Mouse (Mus musculus) gastrocnemius, adult 2 months (tissue): ENCODE data around the gene Defb20. TPM values are rescaled to one million over a fixed set of nuclear protein-coding genes. Genes with fewer than 3 reads are reported as not detected.
A peak's percentile ranks its signal among the peaks of the same experiment; 100 is the strongest.

Experiments used
- DNase-seq: peaks from one replicate; pipeline ENCODE4 v3.0.0; 2022
- H3K27ac ChIP-seq: fragments of 200-600 bp; 2 replicates; pipeline ENCODE4 v1.8.1; 2022; ENCODE audit warnings: mild to moderate bottlenecking
- H3K4me3 ChIP-seq: fragments of 200-600 bp; 2 replicates; pipeline ENCODE4 v1.8.1; 2022; ENCODE audit warnings: mild to moderate bottlenecking, moderate library complexity
- CTCF ChIP-seq: fragments of 200-600 bp; IDR thresholded peaks from 2 replicates; pipeline ENCODE4 v1.8.1; 2022; ENCODE audit warnings: antibody characterized with exemption, mild to moderate bottlenecking, moderate library complexity
- intact Hi-C: fragments of 180-260 bp; cut with DNase I; formaldehyde crosslinking; loops from one replicate; pipeline ENCODE4 v1.15.1; 2025
- total RNA-seq, 2 experiments: library from RNA; stranded (reverse); gene quantifications; 2 replicates each; pipeline ENCODE4 v1.2.3; 2021

Defb20 gene
- total RNA-seq, 2 experiments from 2014 or later: not detected

GRCm38 (mm10) chr2:152459241-152459640, 17.6 kb upstream of the Defb20 start:
- DNase-seq: no peak
- no peak for TF ChIP-seq CTCF
- no peak overlapping the region for H3K4me3 ChIP-seq
- intact Hi-C loops: no loop called here
- H3K27ac ChIP-seq: no peak overlapping the region

DNA sequence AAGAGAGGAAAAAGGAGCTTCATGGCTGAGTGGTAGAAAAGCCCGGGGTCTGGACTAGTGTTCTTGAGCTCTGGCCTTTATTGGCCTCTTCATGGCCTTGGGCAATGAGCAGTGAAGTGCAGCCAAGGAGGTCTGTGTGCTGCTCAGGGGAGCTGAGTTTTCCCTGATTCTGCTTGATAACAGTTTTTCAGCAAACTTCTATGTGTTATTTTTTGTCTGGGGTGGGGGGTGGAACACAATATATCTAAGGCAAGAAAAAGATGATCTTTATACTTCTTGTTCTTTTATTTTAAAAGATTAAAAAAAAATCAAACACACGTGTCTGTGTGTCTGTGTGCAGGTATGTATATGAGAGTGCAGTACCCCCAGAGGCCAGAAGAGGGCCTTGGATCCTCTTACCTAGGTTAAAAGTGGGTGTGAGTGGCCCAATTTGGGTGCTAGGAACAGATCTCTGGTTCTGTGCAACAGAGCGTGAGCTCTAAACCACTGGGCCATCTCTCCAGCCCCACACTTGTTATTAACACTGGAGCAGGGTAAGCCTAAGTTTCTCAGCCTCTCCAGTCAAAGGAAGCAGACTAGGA, 12.2 kb upstream of the Defb20 start, which contains the start of gene Defb23:
TSS of gene Defb23 (minus strand) at position 51 of the 581 bp plus-strand sequence.
- peak; percentile 11; the same call in 1 of the 2 replicates for TF ChIP-seq CTCF
- H3K27ac ChIP-seq: no peak within 1 kb of the TSS
- DNase-seq: no peak
- H3K4me3 ChIP-seq: no peak within 1 kb of the TSS
- intact Hi-C loops: no loop called here

- peak; percentile 83 for TF ChIP-seq CTCF
- intact Hi-C loops: no loop called here
- H3K27ac ChIP-seq: no peak overlapping the region
- no peak for DNase-seq
- no peak overlapping the region for H3K4me3 ChIP-seq
These were observed 5.9 kb upstream of the Defb20 start for GRCm38 (mm10) chr2:152470973-152471372.

- intact Hi-C loops: no loop called here
- H3K27ac ChIP-seq: no peak overlapping the region
- DNase-seq: no peak
- no peak for TF ChIP-seq CTCF
- H3K4me3 ChIP-seq: no peak overlapping the region
These were observed 4.4 kb upstream of the Defb20 start for GRCm38 (mm10) chr2:152472434-152472833.

- intact Hi-C loops: no loop called here
- Histone ChIP-seq H3K27ac (no peak overlapping the region), H3K4me3 (no peak overlapping the region)
- TF ChIP-seq CTCF: no peak
- DNase-seq: no peak
These were observed 4.0 kb downstream of the Defb20 start for GRCm38 (mm10) chr2:152480881-152481280.

- no peak overlapping the region for H3K4me3 ChIP-seq
- no peak for TF ChIP-seq CTCF
- no peak for DNase-seq
- intact Hi-C loops: no loop called here
- H3K27ac ChIP-seq: no peak overlapping the region
These were observed 4.9 kb downstream of the Defb20 start for GRCm38 (mm10) chr2:152481726-152482125.

DNA sequence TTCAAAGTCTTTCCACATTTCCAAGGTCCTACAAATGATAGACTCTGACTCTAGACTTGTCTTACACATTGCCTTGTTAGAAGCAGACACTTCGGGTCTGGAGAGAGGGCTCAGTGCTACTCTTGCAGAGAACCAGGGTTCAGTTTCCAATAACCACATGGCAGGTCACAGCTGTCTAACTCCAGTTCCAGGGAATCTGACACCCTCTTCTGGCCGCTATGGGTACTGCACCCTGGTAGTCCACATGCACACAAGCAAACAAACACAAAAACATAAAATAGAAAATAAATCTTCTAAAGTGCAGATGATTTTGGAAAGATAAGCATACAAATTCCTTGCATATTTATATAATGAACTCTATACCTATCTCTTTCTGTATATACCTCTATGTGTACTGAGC, 10.2 kb downstream of the Defb20 start:
- no peak for DNase-seq
- peak; percentile 25; the same call in 1 of the 2 replicates for TF ChIP-seq CTCF
- no peak overlapping the region for H3K27ac ChIP-seq
- H3K4me3 ChIP-seq: no peak overlapping the region
- intact Hi-C loops: no loop called here

DNA sequence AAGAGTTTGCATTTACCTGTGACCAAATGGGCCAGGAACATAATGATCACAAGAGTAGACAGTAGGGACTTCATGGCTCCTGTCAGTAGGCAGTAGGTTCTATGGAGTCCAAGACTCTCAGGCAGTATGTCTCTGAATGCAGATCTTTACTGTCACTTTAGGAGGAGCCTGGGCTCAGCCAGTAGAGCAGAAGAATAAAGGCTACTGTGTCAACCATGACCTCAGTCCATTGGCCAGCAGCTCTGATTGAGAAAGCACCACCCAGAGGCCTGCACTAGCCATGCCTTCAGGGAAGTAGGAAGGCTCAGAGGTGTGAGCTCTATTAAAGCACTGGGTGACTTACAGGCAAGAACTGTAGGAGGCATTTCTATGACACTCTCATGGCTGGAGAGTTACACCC, 13.2 kb downstream of the Defb20 start, which contains the start of gene Defb22:
TSS of gene Defb22 (minus strand) at position 101 of the 400 bp plus-strand sequence.
- H3K4me3 ChIP-seq: no peak within 1 kb of the TSS
- intact Hi-C loops: no loop called here
- no peak within 1 kb of the TSS for H3K27ac ChIP-seq
- no peak for TF ChIP-seq CTCF
- DNase-seq: no peak

GRCm38 (mm10) chr2:152493151-152493550, 16.3 kb downstream of the Defb20 start:
- DNase-seq: no peak
- intact Hi-C loops: no loop called here
- TF ChIP-seq CTCF: no peak
- Histone ChIP-seq H3K27ac (no peak overlapping the region), H3K4me3 (no peak overlapping the region)

DNA sequence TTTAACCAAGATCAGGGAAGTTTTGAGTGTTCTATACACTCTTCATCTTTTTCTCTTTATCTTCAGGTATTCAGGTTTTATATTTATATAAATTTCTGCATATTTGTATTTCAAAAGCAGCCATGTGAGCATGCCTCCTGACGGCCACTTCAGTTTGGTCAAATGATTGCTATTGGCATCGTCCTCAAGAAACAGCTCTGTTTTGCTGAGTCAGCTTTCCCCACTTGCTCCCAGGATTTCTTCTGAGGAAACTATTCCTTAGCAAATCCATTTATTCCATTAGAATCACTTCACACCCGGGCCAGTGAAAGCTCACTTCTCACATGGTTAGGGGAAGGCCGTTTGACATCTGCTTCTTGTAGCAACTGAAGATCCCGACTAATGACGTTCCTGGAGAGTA, 21.2 kb downstream of the Defb20 start:
- Histone ChIP-seq H3K27ac (no peak overlapping the region), H3K4me3 (no peak overlapping the region)
- DNase-seq: no peak
- intact Hi-C loops: no loop called here
- TF ChIP-seq CTCF: no peak

DNA sequence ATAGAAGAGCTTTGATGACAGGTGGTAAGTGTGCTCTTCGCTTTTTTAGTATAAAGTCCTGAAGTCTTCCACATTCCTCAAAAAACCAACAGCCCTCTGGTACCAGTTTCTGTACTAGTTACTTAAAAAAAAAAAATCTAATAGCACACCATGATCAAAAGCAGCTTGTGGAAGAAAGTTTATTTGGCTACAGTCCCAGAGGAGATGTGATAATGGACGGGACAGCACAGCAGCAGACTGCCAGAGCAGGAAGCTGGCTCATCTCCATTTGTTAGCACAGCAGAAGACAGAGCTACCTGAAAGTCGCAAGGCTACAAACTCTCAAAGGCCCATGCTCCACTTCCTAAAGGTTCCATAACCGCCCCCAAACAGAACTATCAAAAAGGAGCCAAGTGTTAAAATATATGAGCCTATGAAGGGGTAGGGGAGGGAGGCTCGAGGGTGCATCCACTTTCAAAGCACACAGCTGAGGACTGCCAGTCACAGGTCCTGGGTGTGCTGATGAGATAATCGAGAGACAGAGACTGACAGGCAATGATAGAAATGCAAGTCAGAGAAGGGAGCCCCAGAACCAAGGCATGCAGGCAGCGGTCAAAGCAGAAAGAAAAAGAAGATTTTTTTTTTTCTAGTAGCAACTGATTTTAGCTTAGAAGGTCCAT, 23.5 kb downstream of the Defb20 start:
- DNase-seq: no peak
- intact Hi-C loops: no loop called here
- no peak for TF ChIP-seq CTCF
- H3K27ac ChIP-seq: no peak overlapping the region
- H3K4me3 ChIP-seq: no peak overlapping the region

- peak; percentile 15; the same call in 1 of the 2 replicates for TF ChIP-seq CTCF
- intact Hi-C loops: no loop called here
- no peak overlapping the region for H3K27ac ChIP-seq
- DNase-seq: no peak
- no peak overlapping the region for H3K4me3 ChIP-seq
These were observed 24.0 kb downstream of the Defb20 start for GRCm38 (mm10) chr2:152500863-152501229.

GRCm38 (mm10) chr2:152503950-152504349, 27.1 kb downstream of the Defb20 start:
- Histone ChIP-seq H3K4me3 (no peak overlapping the region), H3K27ac (no peak overlapping the region)
- intact Hi-C loops: no loop called here
- no peak for DNase-seq
- no peak for TF ChIP-seq CTCF

DNA sequence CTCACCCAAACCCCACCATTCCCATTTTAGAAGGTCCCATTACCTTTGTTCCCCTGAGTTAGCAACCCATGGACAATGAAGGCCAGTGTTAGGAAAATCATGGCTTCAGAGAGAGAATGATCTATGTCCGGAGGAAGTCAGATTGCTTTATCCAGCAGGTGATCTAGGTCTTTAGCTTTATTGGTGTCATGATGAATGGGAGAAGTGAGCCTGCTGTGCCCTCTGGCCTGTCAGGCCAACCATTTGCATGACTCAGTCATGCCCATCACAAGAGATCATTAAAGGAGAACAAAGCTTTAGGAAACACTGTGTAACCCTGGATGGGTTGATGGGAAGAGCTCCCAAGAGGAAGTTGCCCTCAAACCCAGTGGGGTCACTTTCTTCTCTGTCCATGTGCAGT, 34.7 kb downstream of the Defb20 start, which contains the start of gene Defb26:
TSS of gene Defb26 (minus strand) at position 101 of the 400 bp plus-strand sequence.
- TF ChIP-seq CTCF: no peak
- H3K27ac ChIP-seq: no peak within 1 kb of the TSS
- no peak for DNase-seq
- intact Hi-C loops: no loop called here
- H3K4me3 ChIP-seq: no peak within 1 kb of the TSS
